ENCODE assay signal across 1 mouse cellular context in the genomic region with DNA sequence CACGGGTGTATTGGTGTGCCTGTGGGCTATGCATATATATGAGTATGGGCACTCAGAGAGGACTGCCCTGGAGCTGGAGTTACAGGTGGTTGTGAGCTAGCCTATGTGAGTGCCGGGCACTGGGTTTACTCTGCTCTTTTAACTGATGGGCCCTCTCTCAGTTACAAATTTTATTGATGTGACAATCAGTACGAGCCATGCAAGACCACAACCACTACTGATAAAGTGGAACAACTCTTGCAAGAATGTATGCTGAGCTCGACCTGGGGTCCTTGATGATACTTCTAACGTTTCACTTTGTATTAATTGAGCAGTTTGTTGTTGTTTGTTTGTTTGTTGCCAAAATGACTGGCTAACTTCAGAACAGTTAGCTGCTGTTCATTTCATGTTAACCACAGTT.
TF ChIP-seq lines count a peak whose summit lies in the region.

No protein-coding gene starts in this region.

TF ChIP-seq in MEL, 35 proteins besides CTCF, POLR2A, EP300 and RAD21 (continued from another document):
- TF ChIP-seq MEF2A (IDR thresholded peaks at IDR 0.05; ENCODE audit: extremely low read depth, insufficient replicate concordance, low read depth, low read length, poor library complexity, severe bottlenecking) (no peak), JUND (IDR thresholded peaks at IDR 0.05; ENCODE audit: low read depth, low read length) (no peak), MAFK (IDR thresholded peaks at IDR 0.05; ENCODE audit: borderline replicate concordance, low read depth, low read length) (no peak), MXI1 (IDR thresholded peaks at IDR 0.05; ENCODE audit: low read depth, low read length) (no peak), E2F4 (IDR thresholded peaks at IDR 0.05; ENCODE audit: borderline replicate concordance, low read depth, low read length) (no peak), TCF12 (IDR thresholded peaks at IDR 0.05; ENCODE audit: low read depth, low read length) (peak; percentile 50; the same call in 1 of the 2 replicates), USF1 (IDR thresholded peaks at IDR 0.05; ENCODE audit: low read depth, low read length) (no peak), TAL1 (IDR thresholded peaks at IDR 0.05; ENCODE audit: low read length) (0 out of 2 replicates have a peak, but pooled peaks have one; percentile 12), ZMIZ1 (IDR thresholded peaks at IDR 0.05; ENCODE audit: low read depth, low read length) (no peak), TBP (IDR thresholded peaks at IDR 0.05; ENCODE audit: low read depth, low read length) (no peak), SIN3A (IDR thresholded peaks at IDR 0.05; ENCODE audit: low read length) (no peak), CHD1 (IDR thresholded peaks at IDR 0.05; ENCODE audit: low read depth, low read length) (no peak)
